Comparison of ENCODE assay signal across 8 mouse cellular contexts in genomic region chr5:125159804-125160405, GRCm38 (mm10). TPM values are rescaled to one million over a fixed set of nuclear protein-coding genes. Genes with fewer than 3 reads are reported as not detected.
DNase-seq lines count a peak whose midpoint lies in the region; ATAC-seq and TF ChIP-seq lines count a peak whose summit lies in the region.

No protein-coding gene starts in this region.

- DNase-seq in gastrocnemius, adult 2 months: no peak
- no peak for DNase-seq in gastrocnemius, postnatal 10 days
- no peak for DNase-seq in CH12.LX (ENCODE audit: extremely low read depth)
- no peak for DNase-seq in frontal cortex, postnatal 36 days (ENCODE audit: low spot score in 2 of 2)
- no peak for DNase-seq in adrenal gland, postnatal 36 days
- no peak for DNase-seq in left cerebral cortex, adult 18-20 months (ENCODE audit: low spot score in 2 of 2)

- intact Hi-C loops in gastrocnemius, adult 2 months (cut with DNase I): loop anchor here (2.0 kb wide), 1 partner anchor 15 kb away; no protein-coding TSS in a partner anchor

- no peak for TF ChIP-seq CTCF in gastrocnemius, adult 2 months (IDR thresholded peaks at IDR 0.05)
- TF ChIP-seq CTCF in CH12.LX (conservative IDR thresholded peaks at IDR 0.05 in 1 of 2, IDR thresholded peaks at IDR 0.05 in 1 of 2; ENCODE audit: low read depth in 2 of 2, low read length in 2 of 2): no peak

- dilution Hi-C loops in CH12.LX (cut with MboI; ENCODE audit: extremely low pct_ligation_motif_present, extremely low pct_unique_long_range_greater_than_20kb, low sequenced_read_pairs): no loop called here

- peak overlapping the region; percentile 82; the same call in 1 of the 2 replicates for H3K4me2 ChIP-seq in CH12.LX (ENCODE audit: insufficient read depth, low read depth, poor library complexity, severe bottlenecking)
- peak overlapping the region; percentile 33 for H3K4me2 ChIP-seq in forebrain, embryonic 15.5 days (replicated peaks)
- H3K4me2 ChIP-seq in midbrain, embryonic 12.5 days (replicated peaks): peak overlapping the region; percentile 34

- no peaks in the 10 kb centered on the region for H3K9me3 ChIP-seq in CH12.LX (replicated peaks; ENCODE audit: low read length)
- H3K9me3 ChIP-seq in forebrain, embryonic 15.5 days: no peaks in the 10 kb centered on the region
- no peaks in the 10 kb centered on the region for H3K9me3 ChIP-seq in midbrain, embryonic 12.5 days

- TF ChIP-seq POLR2A in CH12.LX (IDR thresholded peaks at IDR 0.05; ENCODE audit: low read depth, low read length): no peak

- peak overlapping the region; percentile 11 for H3K9ac ChIP-seq in CH12.LX (ENCODE audit: insufficient read depth, low read depth)
- no peak overlapping the region for H3K9ac ChIP-seq in forebrain, embryonic 15.5 days (replicated peaks)
- peak overlapping the region; percentile 12; the same call in 1 of the 2 replicates for H3K9ac ChIP-seq in midbrain, embryonic 12.5 days (replicated peaks)

- in situ Hi-C loops in CH12.LX (cut with MboI; ENCODE audit: low pct_ligation_motif_present, low pct_unique_long_range_greater_than_20kb, low sequenced_read_pairs): no loop called here

- peak overlapping the region; percentile 93 for H3K27ac ChIP-seq in gastrocnemius, adult 2 months
- peak overlapping the region; percentile 68; the same call in 1 of the 2 replicates for H3K27ac ChIP-seq in CH12.LX (ENCODE audit: insufficient read depth, low read depth)
- H3K27ac ChIP-seq in forebrain, embryonic 15.5 days (replicated peaks): peak overlapping the region; percentile 95
- H3K27ac ChIP-seq in midbrain, embryonic 12.5 days (replicated peaks): peak overlapping the region; percentile 91

- WGBS in forebrain, embryonic 15.5 days: 29% methylated on average over 14 of the region's 14 CpGs
- 12% methylated on average over 14 of the region's 14 CpGs for WGBS in midbrain, embryonic 12.5 days

- H3K36me3 ChIP-seq in CH12.LX (replicated peaks in 1 of 2; ENCODE audit: control insufficient read depth in 1 of 2, insufficient read depth in 1 of 2, low read length in 1 of 2): peaks cover 0 to 50% of the 10 kb centered on the region in 2 experiments
- H3K36me3 ChIP-seq in forebrain, embryonic 15.5 days: no peaks in the 10 kb centered on the region
- H3K36me3 ChIP-seq in midbrain, embryonic 12.5 days: no peaks in the 10 kb centered on the region

- no peak for TF ChIP-seq RAD21 in CH12.LX (IDR thresholded peaks at IDR 0.05; ENCODE audit: low read depth, low read length)

- H3K27me3 ChIP-seq in CH12.LX (replicated peaks): no peaks in the 10 kb centered on the region
- H3K27me3 ChIP-seq in forebrain, embryonic 15.5 days: no peaks in the 10 kb centered on the region
- H3K27me3 ChIP-seq in midbrain, embryonic 12.5 days: no peaks in the 10 kb centered on the region

- H3K4me1 ChIP-seq in CH12.LX (ENCODE audit: control insufficient read depth in 1 of 2, insufficient read depth in 2 of 2): peaks cover 36 to 82% of the 10 kb centered on the region in 2 experiments
- H3K4me1 ChIP-seq in forebrain, embryonic 15.5 days: peaks cover 87% of the 10 kb centered on the region
- peaks cover 92% of the 10 kb centered on the region for H3K4me1 ChIP-seq in midbrain, embryonic 12.5 days

- H3K4me3 ChIP-seq in gastrocnemius, adult 2 months: peak overlapping the region; percentile 65
- H3K4me3 ChIP-seq in CH12.LX (replicated peaks in 1 of 3; ENCODE audit: low read depth in 2 of 3, low read length in 2 of 3, poor library complexity in 1 of 3): peak overlapping the region in 1 of 3 experiments; percentile 48
- H3K4me3 ChIP-seq in forebrain, embryonic 15.5 days: no peak overlapping the region
- no peak overlapping the region for H3K4me3 ChIP-seq in midbrain, embryonic 12.5 days

- no peak for ATAC-seq in forebrain, embryonic 15.5 days (replicated peaks)
- peak; percentile 17; the same call in 1 of the 2 replicates for ATAC-seq in midbrain, embryonic 12.5 days (ENCODE audit: low FRiP score, low read depth)

- 0 out of 2 replicates have a peak, but pooled peaks cover 8% of the 10 kb centered on the region for H3K79me2 ChIP-seq in CH12.LX (replicated peaks; ENCODE audit: control insufficient read depth, extremely low read depth, insufficient read depth, poor library complexity, severe bottlenecking)

- no peak for TF ChIP-seq EP300 in CH12.LX (IDR thresholded peaks at IDR 0.05; ENCODE audit: low read length)

TF ChIP-seq in CH12.LX, 34 proteins besides CTCF, POLR2A, EP300 and RAD21:
- TF ChIP-seq NRF1 (IDR thresholded peaks at IDR 0.05; ENCODE audit: low read depth, low read length): no peak
- no peak for TF ChIP-seq CHD2 (IDR thresholded peaks at IDR 0.05; ENCODE audit: low read length)
- TF ChIP-seq MAZ (IDR thresholded peaks at IDR 0.05; ENCODE audit: low read depth, low read length): no peak
- no peak for TF ChIP-seq ZMIZ1 (IDR thresholded peaks at IDR 0.05; ENCODE audit: low read depth, low read length)

RNA-seq across cellular contexts. Expression of gene Ncor2, which starts 19.1 kb away (rescaled TPM):
- 100 to 1,000 TPM; 123 to 153 TPM for total RNA-seq in gastrocnemius, adult 2 months (2021)
- 100 to 1,000 TPM; 116 to 123 TPM for total RNA-seq in gastrocnemius, postnatal 10 days (2021)
- total RNA-seq in CH12.LX (2012; rRNA removed) (7.2 and 10.8 TPM in 2 replicates), CH12.LX (2014; rRNA removed) (2.5 and 3.9 TPM in 2 replicates)
- polyA plus RNA-seq in CH12.LX (2012; ENCODE audit: insufficient read length, low read depth): 37.7 and 44.7 TPM in 2 replicates
- 30.2 and 31.6 TPM in 2 replicates for polyA plus RNA-seq in forebrain, embryonic 15.5 days (2015; fragmentation: Nextera tagmentation; extraction: Ambion mirVana)
- 24.5 and 25.1 TPM in 2 replicates for polyA plus RNA-seq in midbrain, embryonic 12.5 days (2016; fragmentation: Nextera tagmentation; extraction: Ambion mirVana)
- 100 to 1,000 TPM; 217 to 310 TPM for total RNA-seq in adrenal gland, postnatal 36 days (2021)
- total RNA-seq in left cerebral cortex, adult 18-20 months (2021): 100 to 1,000 TPM; 177 to 208 TPM

Comparison
In these comparisons a context has a peak if more than half of its experiments do, and no peak if none do; other contexts are left out.
1. RNA of gene Ncor2, which starts 19.1 kb away (total RNA-seq): 217 to 310 TPM in adrenal gland, postnatal 36 days, 177 to 208 TPM in left cerebral cortex, adult 18-20 months, 123 to 153 TPM in gastrocnemius, adult 2 months and 116 to 123 TPM in gastrocnemius, postnatal 10 days; 2.5 to 10.8 TPM in CH12.LX; every median in the first group is over 4 times any median in the second.
2. Peak in every context shown above with its lines, with median percentiles within 50 percentile points of each other: H3K27ac ChIP-seq and H3K4me2 ChIP-seq.